Mouse (Mus musculus) heart, postnatal 0 days (tissue): ENCODE data around the gene Gm28305. TPM values are rescaled to one million over a fixed set of nuclear protein-coding genes. Genes with fewer than 3 reads are reported as not detected.

Experiments used
- ATAC-seq: fragments of 200-750 bp; cut with Nextera tagmentation; 2 replicates; pipeline ENCODE4 v1.8.0; 2017; ENCODE audit warnings: low read depth, moderate number of reproducible peaks, moderate library complexity; ENCODE audit not compliant: insufficient read depth
- DNase-seq: peaks from one replicate; pipeline ENCODE4 v3.0.0-alpha.2; 2016; ENCODE audit warnings: low spot score
- H3K27ac ChIP-seq: fragments of 300-500 bp; sonication (generic); 2 replicates; pipeline ENCODE4 v1.5.1; 2014; ENCODE audit warnings: low read depth, mild to moderate bottlenecking
- H3K27me3 ChIP-seq: fragments of 300-500 bp; sonication (generic); 2 replicates; pipeline ENCODE4 v1.6.1; 2014; ENCODE audit warnings: low read length, mixed read lengths; ENCODE audit not compliant: control insufficient read depth, insufficient read depth
- H3K36me3 ChIP-seq: fragments of 300-500 bp; sonication (generic); replicated peaks from 2 replicates; pipeline ENCODE4 v1.6.1; 2014; ENCODE audit warnings: low read length, mixed read lengths; ENCODE audit not compliant: control insufficient read depth, insufficient read depth
- H3K4me1 ChIP-seq: fragments of 300-500 bp; sonication (generic); 2 replicates; pipeline ENCODE4 v1.6.1; 2014; ENCODE audit warnings: antibody characterized with exemption; ENCODE audit not compliant: control insufficient read depth, insufficient read depth
- H3K4me2 ChIP-seq: fragments of 300-500 bp; sonication (generic); 2 replicates; pipeline ENCODE4 v1.6.1; 2014; ENCODE audit warnings: low read depth, mild to moderate bottlenecking, low read length, moderate library complexity
- H3K4me3 ChIP-seq: fragments of 300-500 bp; sonication (generic); 2 replicates; pipeline ENCODE4 v1.5.1; 2014; ENCODE audit warnings: low read depth, low read length
- H3K9ac ChIP-seq: fragments of 300-500 bp; sonication (generic); replicated peaks from 2 replicates; pipeline ENCODE4 v1.6.1; 2014; ENCODE audit warnings: low read depth, low read length, mixed read lengths
- H3K9me3 ChIP-seq: fragments of 300-500 bp; sonication (generic); replicated peaks from 2 replicates; pipeline ENCODE4 v1.6.1; 2016; ENCODE audit warnings: low read length; ENCODE audit not compliant: control insufficient read depth
- CTCF ChIP-seq: IDR thresholded peaks from 2 replicates; pipeline ENCODE4 v1.5.1; 2016; ENCODE audit warnings: antibody characterized with exemption, control low read depth, low read depth
- EP300 ChIP-seq: IDR thresholded peaks from 2 replicates; pipeline ENCODE4 v1.6.1; 2016; ENCODE audit warnings: antibody characterized with exemption, low read depth
- WGBS: fragments of 180-500 bp; shearing (Covaris S2); extraction: QIAGEN DNeasy Blood & Tissue Kit; methylation state at CpG from one replicate; pipeline ENCODE4 v1.1.7; 2014; 5-methylcytosine and 5-hydroxymethylcytosine counted together
- polyA plus RNA-seq: library from polyadenylated mRNA; unstranded; fragments of >200 nt; fragmentation: Nextera tagmentation; extraction: Ambion mirVana; gene quantifications from 2 replicates; pipeline ENCODE4 v1.2.1, GENCODE M21; 2015
- total RNA-seq: library from RNA; depleted of rRNA; stranded (reverse); fragments of >200 nt; gene quantifications from 2 replicates; pipeline ENCODE4 v1.2.3, GENCODE M21; 2014; ENCODE audit warnings: low replicate concordance

The Gm28305 gene
- total and polyA plus RNA-seq, 2 experiments from 2014 or later = not detected

GRCm38 (mm10) chr9:104035261-104036015 is 5.0 kb upstream of the Gm28305 start:
- no peaks in the 10 kb centered on the region for H3K27me3 ChIP-seq
- H3K4me1 ChIP-seq = no peaks in the 10 kb centered on the region
- DNase-seq = peak; percentile 50
- no peak overlapping the region for H3K27ac ChIP-seq
- ATAC-seq = peak; percentile 78
- H3K4me2 ChIP-seq = no peak overlapping the region
- no peak overlapping the region for H3K9ac ChIP-seq
- H3K36me3 ChIP-seq = peaks cover 14% of the 10 kb centered on the region; the same call in 1 of the 2 replicates
- 53% methylated on average over 24 of the region's 24 CpGs for WGBS
- TF ChIP-seq CTCF (peak; percentile 77), EP300 (no peak)
- H3K9me3 ChIP-seq = no peaks in the 10 kb centered on the region
- no peak overlapping the region for H3K4me3 ChIP-seq

- Histone ChIP-seq H3K27ac (peak overlapping the region; percentile 24), H3K4me1 (no peaks in the 10 kb centered on the region), H3K4me2 (no peak overlapping the region), H3K9me3 (no peaks in the 10 kb centered on the region), H3K27me3 (no peaks in the 10 kb centered on the region), H3K36me3 (peaks cover 14% of the 10 kb centered on the region), H3K9ac (no peak overlapping the region), H3K4me3 (no peak overlapping the region)
- 67% methylated on average over 13 of the region's 13 CpGs for WGBS
- TF ChIP-seq EP300 (no peak), CTCF (no peak)
- DNase-seq = peak; percentile 11
- no peak; the same call in 1 of the 2 replicates for ATAC-seq
These were observed 2.2 kb upstream of the Gm28305 start for GRCm38 (mm10) chr9:104038266-104038665.

GRCm38 (mm10) chr9:104039031-104039695 is 1.3 kb upstream of the Gm28305 start:
- Histone ChIP-seq H3K9ac (no peak overlapping the region), H3K4me2 (no peak overlapping the region), H3K27ac (no peak overlapping the region), H3K36me3 (peaks cover 12% of the 10 kb centered on the region), H3K9me3 (no peaks in the 10 kb centered on the region), H3K4me3 (no peak overlapping the region), H3K4me1 (no peaks in the 10 kb centered on the region), H3K27me3 (no peaks in the 10 kb centered on the region)
- no peak for TF ChIP-seq CTCF
- TF ChIP-seq EP300 = no peak
- 90% methylated on average over 21 of the region's 21 CpGs for WGBS
- no peak for DNase-seq
- no peak for ATAC-seq

- no peaks in the 10 kb centered on the region for H3K27me3 ChIP-seq
- no peak overlapping the region for H3K9ac ChIP-seq
- H3K27ac ChIP-seq = no peak overlapping the region
- H3K4me2 ChIP-seq = no peak overlapping the region
- WGBS = 86% methylated on average over 4 of the region's 4 CpGs
- H3K4me3 ChIP-seq = no peak overlapping the region
- DNase-seq = no peak
- H3K9me3 ChIP-seq = no peaks in the 10 kb centered on the region
- ATAC-seq = no peak
- no peaks in the 10 kb centered on the region for H3K4me1 ChIP-seq
- TF ChIP-seq EP300 (no peak), CTCF (no peak)
- peaks cover 12% of the 10 kb centered on the region for H3K36me3 ChIP-seq
These were observed 720 bp upstream of the Gm28305 start for GRCm38 (mm10) chr9:104039742-104040141.

GRCm38 (mm10) chr9:104043676-104044075 is 3.2 kb downstream of the Gm28305 start:
- Histone ChIP-seq H3K9me3 (no peaks in the 10 kb centered on the region), H3K4me1 (no peaks in the 10 kb centered on the region), H3K4me2 (no peak overlapping the region), H3K27ac (no peak overlapping the region), H3K4me3 (no peak overlapping the region), H3K27me3 (no peaks in the 10 kb centered on the region), H3K36me3 (peaks cover 32% of the 10 kb centered on the region), H3K9ac (no peak overlapping the region)
- TF ChIP-seq EP300 = no peak
- no peak for TF ChIP-seq CTCF
- WGBS = 76% methylated on average over 4 of the region's 4 CpGs
- no peak for DNase-seq
- no peak for ATAC-seq
